Mouse (Mus musculus) adrenal gland, postnatal 14 days (tissue): ENCODE results near the gene Traf3ip2. TPM values are rescaled to one million over a fixed set of nuclear protein-coding genes. Genes with fewer than 3 reads are reported as not detected.
A peak's percentile ranks its signal among the peaks of the same experiment; 100 is the strongest.

Source experiments
- DNase-seq: peaks from one replicate; pipeline ENCODE4 v3.0.0; 2021; ENCODE audit warnings: mixed read lengths
- total RNA-seq: library from RNA; stranded (reverse); gene quantifications from 2 replicates; pipeline ENCODE4 v1.2.3, GENCODE M21; 2021

Gene Traf3ip2
- total RNA-seq, 1 experiment from 2014 or later, result 14.6 TPM

DNA sequence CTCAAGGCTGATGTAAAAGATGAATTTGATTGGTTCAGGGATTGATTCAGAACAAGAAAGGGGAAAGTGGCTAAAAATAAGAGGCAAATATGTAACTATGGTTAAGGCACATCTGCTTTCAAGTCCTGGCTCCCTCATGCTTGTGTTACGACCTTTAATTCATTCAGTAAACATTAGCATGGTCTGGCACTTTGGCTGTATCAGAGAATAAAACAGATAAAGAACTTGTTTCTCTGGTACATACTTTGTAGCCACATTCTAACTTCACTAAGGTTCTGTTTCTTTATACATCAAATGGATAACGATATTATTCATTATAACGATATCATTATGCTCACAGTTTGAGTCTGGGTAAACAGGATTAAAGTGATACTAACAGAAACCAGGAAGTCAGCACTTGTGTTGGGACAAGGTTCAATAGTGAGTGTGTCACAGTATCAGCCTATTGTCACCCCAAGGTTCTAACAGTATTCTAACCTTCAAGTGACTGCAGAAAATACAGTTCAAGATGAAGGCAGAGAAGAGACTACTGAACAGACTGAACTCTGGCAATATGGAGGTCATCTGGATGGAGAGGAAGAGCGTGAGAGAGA lies 65.6 kb downstream of the Traf3ip2 start:
- no peak for DNase-seq

DNA sequence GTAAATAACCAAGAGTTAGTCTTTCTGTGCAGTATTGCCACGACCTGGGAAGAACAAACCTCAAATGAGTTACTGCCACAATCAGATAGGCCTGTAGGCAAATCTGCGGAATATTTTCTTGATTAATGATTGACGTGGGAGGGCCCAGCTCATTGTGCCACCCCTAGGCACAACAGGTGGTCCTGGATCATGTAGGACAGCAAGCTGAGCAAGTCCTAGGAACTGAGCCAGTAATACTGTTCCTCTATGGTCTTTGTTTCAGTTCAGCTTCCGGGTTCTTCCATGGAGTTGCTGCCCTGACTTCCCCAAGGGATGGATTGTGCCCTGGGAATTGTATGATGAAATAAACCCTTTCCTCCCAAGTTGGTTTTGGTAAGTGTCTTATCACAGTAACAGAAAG lies 68.3 kb downstream of the Traf3ip2 start:
- DNase-seq, result no peak

DNA sequence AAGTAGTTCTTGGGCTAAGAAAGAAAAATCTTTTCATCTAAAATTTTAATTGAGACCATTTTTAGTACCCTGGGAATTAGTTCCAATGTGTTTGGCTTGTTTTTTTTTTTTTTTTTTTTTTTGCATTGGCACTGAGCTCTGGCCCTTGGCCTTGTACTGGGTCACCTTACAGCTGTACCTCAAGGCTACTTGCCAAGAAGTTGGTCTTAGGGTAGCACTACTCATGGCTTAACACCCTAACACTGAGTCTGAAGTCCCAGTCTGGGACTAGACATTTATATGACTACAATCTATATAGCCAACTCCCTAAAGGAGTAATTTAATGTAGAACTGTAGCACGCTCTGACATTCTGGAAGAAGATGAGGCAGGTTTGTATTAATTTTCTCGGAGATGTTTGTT lies 69.8 kb downstream of the Traf3ip2 start:
- no peak for DNase-seq

DNA sequence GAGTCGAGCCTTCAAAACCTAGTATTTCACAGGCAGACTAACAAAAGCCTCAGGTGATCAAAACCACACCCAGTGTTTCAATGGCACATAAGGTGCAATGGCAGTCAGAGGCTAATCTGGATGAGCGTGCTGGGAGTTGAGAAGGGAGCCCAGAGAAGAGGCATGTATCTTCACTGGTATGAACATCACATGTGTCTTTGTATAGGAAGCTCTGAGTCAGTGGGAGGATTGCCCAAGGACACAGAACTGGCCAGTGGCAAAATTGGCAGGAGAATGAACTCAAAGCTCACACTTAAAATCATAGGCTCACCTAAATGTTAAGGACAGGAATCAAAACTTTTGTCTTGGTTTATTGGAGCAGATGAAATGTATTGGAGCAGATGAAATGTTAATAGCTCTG lies 70.7 kb downstream of the Traf3ip2 start:
- DNase-seq, result peak; percentile 53

DNA sequence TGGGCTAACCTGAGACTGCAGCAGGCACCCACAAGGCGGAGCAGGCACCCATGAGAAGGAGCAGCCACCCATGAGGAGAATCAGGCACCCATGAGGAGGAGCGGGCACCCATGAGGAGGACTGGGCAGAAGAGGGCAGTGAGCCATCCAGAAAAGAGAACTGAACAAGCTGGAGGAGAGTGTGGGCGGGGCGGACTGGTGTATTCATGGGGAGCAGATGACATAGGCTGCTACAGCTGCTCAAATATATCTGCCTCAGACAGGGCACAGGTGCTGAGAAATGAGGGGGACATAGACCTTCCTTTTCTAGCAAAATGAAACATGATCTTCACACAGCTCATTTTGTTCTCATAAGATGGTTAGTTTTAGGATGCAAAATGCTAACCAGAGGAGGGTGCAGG lies 74.1 kb downstream of the Traf3ip2 start:
- DNase-seq, result no peak

DNA sequence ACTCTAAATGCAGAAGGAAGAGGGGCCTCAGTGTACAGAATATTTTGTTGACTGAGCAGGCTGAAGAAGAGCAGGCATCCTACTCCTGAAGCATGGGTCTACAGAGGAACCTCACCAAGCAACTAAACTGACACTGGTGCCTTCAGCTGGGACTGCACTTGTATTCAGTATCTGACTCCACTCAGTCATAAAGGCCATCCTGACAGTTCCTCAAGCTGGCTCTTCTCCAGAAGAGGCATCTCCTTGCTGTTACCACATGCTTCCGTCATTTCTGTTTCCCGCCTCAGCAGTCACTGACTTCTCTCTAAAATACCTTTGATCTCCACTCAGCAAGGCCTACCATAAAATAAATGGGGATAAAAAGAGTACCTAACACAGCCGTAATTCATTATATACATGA lies 75.1 kb downstream of the Traf3ip2 start:
- DNase-seq, result peak; percentile 28

DNA sequence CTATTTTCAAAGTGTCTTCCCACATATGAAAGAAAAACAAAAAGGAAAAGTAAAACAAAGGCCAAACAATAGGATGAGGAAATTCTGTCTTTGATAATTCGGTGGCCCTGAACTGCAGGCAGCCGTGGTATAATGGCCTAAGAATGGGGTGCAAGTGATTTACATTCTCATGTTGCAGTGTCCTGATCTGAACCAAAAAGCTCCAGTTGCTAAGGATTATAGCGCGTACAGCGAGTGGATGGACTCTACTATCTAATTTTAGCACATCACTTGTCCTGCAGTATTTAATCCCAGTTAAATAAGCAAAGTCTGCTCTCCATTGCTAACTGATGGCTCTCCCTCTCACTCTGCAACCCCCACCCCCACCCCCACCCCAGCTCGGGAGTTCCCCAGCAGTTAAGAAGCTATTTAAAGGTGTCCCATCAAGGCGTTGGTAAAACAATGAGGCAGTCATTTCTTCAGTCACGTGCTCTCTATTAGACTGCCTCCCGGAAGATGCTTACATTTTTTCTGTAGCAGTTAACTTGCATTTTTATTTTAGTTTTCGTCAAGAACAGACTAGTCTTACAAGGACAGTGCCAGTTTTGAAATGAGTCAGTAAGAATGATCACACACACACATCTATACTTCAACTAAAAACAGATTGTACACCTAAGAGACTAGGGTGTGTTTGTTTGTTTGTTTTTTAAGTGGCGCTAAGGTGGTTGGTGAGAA lies 78.8 kb downstream of the Traf3ip2 start:
- DNase-seq, result no peak

DNA sequence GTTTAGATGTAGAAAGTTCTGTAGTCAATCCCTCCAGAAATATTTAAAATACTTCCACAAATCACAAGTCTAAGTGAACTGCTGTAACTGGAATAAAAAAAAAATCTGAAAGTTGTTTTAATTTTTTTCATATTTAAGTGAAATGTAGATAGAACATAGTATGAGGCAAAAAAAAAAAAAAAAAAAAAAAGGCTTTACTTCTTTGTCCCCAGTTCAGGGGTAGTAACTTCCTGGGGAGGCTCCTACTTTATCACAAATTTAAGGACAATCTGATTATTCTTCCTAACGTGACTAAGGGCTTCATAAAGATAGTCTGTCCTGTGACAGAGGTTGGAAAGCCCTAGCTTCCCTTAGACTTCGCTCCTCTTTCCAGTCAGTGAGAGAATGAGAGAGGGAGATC lies 79.4 kb downstream of the Traf3ip2 start:
- DNase-seq, result no peak

Other genes starting within 250 kb of the Traf3ip2 start
- 51.8 and 73.6 TPM in 2 replicates for gene Fyn, start 244.1 kb upstream of the Traf3ip2 start, total RNA-seq
- 26.9 and 34.8 TPM in 2 replicates for gene Rev3l, start 119.2 kb downstream of the Traf3ip2 start, total RNA-seq